Mouse (Mus musculus) E14TG2a.4 (cell line): Measurements from ENCODE around the gene Slc43a3.

Experiments used
- H3K27me3 ChIP-seq: 2 replicates; pipeline ENCODE4 v1.6.1; 2014; ENCODE audit warnings: low read length, control low read depth; ENCODE audit not compliant: insufficient read depth
- H3K36me3 ChIP-seq: 2 replicates; pipeline ENCODE4 v1.6.1; 2014; ENCODE audit warnings: low read length, control low read depth; ENCODE audit not compliant: insufficient read depth
- H3K4me1 ChIP-seq: replicated peaks from 2 replicates; pipeline ENCODE4 v1.6.1; 2014; ENCODE audit warnings: low read depth, low read length, control low read depth
- H3K4me3 ChIP-seq: replicated peaks from 2 replicates; pipeline ENCODE4 v1.5.1; 2014; ENCODE audit warnings: mild to moderate bottlenecking, low read length
- H3K9me3 ChIP-seq: 2 replicates; pipeline ENCODE4 v1.6.1; 2014; ENCODE audit warnings: low read length, control low read depth
- CTCF ChIP-seq: conservative IDR thresholded peaks from 2 replicates; pipeline ENCODE4 v1.5.1; 2014; ENCODE audit warnings: low read length
- NANOG ChIP-seq: IDR thresholded peaks from 2 replicates; pipeline ENCODE4 v1.6.1; 2014; ENCODE audit warnings: borderline replicate concordance, low read length, mixed read lengths
- POU5F1 ChIP-seq: IDR thresholded peaks from 2 replicates; pipeline ENCODE4 v1.6.1; 2014; ENCODE audit warnings: low read length, borderline replicate concordance

Gene Slc43a3

DNA sequence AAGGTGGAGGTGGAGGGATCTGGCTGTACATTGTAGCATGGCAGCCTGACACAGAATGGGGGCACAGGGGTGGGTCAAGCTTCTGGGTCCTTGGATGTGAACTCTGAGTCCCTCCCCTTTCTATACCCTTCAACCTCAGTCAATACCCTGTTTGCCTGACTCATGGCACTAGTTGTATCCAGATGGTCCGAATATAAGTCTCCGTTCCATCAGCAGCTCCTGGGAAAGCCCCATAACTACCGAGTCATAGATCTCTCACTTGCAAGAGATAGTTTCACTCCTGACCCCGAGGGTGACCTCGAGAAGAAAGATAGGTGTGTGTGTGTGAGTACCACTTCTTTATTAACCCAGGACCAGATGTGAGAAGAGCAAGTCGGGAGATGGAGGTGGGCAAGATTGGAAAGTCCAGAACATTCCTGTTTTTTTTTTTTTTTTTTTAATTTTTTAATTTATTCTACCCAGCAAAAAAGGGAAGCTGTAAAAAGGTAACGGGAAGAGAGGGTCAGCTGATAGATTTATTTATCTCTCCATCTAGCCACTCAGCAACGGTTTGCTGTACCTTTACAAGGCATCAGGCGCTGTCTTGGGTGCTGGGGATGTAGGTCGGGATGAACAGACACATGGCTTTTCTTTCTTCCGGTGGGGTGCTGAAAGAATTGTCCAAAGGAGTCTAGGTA is 22.3 kb downstream of the Slc43a3 start:
- H3K4me1 ChIP-seq = no peaks in the 10 kb centered on the region
- no peak overlapping the region for H3K4me3 ChIP-seq
- no peaks in the 10 kb centered on the region for H3K9me3 ChIP-seq
- no peaks in the 10 kb centered on the region for H3K27me3 ChIP-seq
- 0 out of 2 replicates have a peak, but pooled peaks cover 3% of the 10 kb centered on the region for H3K36me3 ChIP-seq
- TF ChIP-seq CTCF = no peak
- no peak for TF ChIP-seq NANOG
- no peak for TF ChIP-seq POU5F1

DNA sequence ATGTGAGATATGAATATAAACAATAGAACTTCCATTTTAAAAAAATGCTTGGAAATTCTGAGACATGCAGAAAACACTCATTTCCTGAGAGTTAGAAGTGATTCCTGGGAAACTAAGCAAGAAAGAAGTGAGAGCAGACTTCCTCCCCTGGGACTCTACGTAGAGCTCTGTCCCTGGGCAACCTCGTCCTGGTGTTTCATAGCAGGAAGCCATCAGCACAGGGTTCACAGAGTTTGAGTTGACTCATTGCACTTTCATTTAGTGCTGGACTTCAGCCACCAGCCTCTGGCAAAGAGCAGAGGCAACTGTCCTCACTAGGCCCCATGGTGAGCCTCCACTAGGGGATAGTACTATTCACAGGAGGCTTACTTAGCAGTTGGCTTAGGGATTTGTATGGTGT is 24.9 kb downstream of the Slc43a3 start:
- no peaks in the 10 kb centered on the region for H3K36me3 ChIP-seq
- H3K4me1 ChIP-seq = no peaks in the 10 kb centered on the region
- TF ChIP-seq NANOG = no peak
- no peak for TF ChIP-seq POU5F1
- no peak for TF ChIP-seq CTCF
- no peak overlapping the region for H3K4me3 ChIP-seq
- no peaks in the 10 kb centered on the region for H3K27me3 ChIP-seq
- no peaks in the 10 kb centered on the region for H3K9me3 ChIP-seq

DNA sequence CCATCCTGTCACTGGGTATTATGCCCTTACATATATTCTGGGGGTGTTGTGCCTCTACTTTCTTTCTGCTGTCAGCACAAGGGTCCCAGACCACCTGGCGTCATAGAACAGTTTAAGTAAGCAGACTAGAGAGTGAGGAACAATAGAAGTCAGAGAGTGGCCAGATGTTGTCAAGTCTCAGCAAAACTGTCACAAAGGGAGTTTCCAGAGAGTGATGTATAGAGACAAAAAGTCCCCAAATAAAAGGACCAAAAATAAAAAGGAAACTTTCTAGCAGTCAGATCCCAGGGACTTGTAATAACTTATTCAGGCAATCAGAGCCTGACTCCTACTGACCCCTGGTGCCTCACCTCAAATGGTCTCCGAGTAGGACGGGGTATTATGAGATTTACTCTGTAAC is 25.5 kb downstream of the Slc43a3 start:
- TF ChIP-seq CTCF (no peak), NANOG (no peak), POU5F1 (no peak)
- Histone ChIP-seq H3K9me3 (no peaks in the 10 kb centered on the region), H3K4me1 (no peaks in the 10 kb centered on the region), H3K27me3 (no peaks in the 10 kb centered on the region), H3K36me3 (no peaks in the 10 kb centered on the region), H3K4me3 (no peak overlapping the region)

DNA sequence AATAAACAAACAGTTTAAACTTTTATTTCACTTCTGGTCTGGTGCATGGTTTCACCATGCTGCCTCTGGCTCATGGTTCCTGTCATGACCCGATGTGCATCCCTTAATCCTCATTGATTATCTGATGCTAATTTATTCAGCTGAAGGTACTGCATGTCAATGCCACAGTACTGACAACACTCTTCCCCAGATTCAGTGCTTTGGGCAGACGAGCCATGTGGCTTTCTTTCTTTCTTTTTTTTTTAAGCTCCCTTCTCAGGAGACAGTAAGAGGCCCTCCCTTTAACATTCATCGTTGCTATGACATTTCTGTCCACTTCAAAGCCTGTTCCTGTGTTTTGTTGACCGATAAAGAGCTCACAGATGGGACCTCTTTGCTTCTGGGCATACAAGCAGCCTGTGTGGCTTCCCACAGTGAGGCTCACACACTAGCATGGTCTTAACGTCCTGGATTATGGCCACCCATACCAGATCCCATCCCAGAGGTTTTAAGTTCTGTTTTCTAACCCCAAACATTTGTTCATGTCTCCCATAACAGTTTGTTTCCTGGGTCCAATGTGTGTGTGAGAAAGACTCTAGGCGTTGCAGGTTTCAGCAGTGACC is 26.6 kb downstream of the Slc43a3 start:
- H3K4me1 ChIP-seq = no peaks in the 10 kb centered on the region
- H3K9me3 ChIP-seq = no peaks in the 10 kb centered on the region
- no peaks in the 10 kb centered on the region for H3K36me3 ChIP-seq
- H3K4me3 ChIP-seq = no peak overlapping the region
- no peak for TF ChIP-seq CTCF
- no peak for TF ChIP-seq POU5F1
- no peak for TF ChIP-seq NANOG
- no peaks in the 10 kb centered on the region for H3K27me3 ChIP-seq

DNA sequence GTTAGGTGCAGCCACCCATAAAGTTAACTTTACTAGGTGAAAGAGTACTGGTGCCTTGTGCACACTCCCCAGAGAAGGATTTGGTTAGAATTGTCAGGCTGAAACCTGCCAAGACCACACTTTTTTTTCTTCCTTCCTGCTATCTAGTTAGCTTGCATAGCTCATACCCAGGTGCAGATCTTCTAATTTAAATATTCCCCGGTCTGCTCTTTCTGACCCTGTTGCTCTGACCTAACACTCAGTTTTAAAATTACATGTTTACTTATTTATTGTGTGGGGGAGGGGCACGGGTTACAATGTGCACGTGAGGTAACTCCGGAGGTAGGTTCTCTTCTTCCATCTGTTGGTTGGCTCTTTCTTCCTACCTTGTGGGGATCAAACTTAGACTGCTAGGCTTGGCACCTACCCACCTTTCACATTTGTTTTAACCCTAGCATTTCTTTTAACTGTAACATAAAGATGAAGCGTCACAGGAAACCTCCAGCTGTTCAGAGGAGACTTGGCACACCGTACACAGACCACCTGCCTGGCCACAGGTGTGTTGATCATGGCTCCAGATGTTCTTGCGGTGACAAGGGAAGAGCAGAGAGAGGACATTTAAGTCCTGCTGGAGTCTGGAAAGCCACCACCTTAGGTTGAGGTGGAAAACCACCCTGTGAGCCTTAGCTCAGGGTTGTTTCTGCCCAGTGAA is 27.9 kb downstream of the Slc43a3 start:
- H3K4me1 ChIP-seq = no peaks in the 10 kb centered on the region
- H3K9me3 ChIP-seq = no peaks in the 10 kb centered on the region
- TF ChIP-seq NANOG (no peak), CTCF (no peak), POU5F1 (no peak)
- H3K36me3 ChIP-seq = no peaks in the 10 kb centered on the region
- H3K27me3 ChIP-seq = no peaks in the 10 kb centered on the region
- H3K4me3 ChIP-seq = no peak overlapping the region

DNA sequence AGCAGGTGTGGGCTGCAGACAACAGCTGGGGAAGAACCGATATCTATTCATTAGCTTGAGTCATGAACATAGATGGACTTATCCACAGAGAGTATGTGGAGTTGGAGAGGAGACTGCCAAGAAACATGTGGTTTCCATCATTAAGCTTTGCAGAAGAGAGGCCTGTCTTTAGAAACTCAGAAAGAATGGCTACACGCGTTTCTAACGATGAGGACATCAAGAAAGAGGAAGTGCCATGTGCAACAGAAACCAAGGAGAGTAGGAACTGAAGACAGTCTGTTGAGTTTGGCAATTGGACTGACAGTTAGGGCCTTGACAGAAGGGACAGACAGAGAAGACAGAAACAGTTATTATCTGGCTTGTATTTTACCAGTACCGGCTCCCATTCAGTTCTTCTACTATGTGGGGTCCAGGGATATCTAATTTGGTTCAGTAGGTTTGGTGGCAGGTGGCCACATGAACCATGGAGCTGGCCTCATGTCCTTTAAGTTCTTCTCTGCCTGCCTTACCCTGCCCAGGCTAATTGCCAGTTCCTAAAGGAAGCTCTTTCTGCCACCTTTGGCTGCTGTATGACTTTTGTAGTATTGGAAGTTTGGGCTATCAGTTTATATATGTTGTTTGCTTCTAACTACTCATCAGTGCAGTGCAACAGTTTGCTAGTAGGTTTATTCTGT is 31.1 kb downstream of the Slc43a3 start:
- no peaks in the 10 kb centered on the region for H3K9me3 ChIP-seq
- no peaks in the 10 kb centered on the region for H3K36me3 ChIP-seq
- H3K27me3 ChIP-seq = no peaks in the 10 kb centered on the region
- TF ChIP-seq CTCF = no peak
- TF ChIP-seq POU5F1 = no peak
- no peak for TF ChIP-seq NANOG
- no peak overlapping the region for H3K4me3 ChIP-seq
- H3K4me1 ChIP-seq = no peaks in the 10 kb centered on the region

DNA sequence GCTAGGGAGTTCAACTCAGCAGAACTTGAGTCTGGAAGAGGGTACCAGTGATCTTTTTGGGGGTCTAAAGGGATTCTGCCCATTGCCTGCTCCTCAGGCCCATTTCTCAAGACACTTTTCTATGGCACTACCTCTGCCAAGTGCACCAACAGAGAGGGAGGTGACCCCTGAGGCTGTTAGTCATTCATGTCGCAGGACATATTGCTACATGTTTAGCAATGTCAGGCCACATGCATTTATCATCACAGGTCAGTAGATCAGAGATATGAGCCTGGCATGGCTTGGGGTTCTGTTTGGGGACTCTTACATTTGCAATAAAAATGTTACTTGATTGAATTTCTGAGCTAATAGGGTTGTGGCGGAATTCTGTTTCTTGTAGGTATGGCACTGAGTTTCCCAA is 39.2 kb downstream of the Slc43a3 start:
- H3K4me1 ChIP-seq = no peaks in the 10 kb centered on the region
- no peaks in the 10 kb centered on the region for H3K9me3 ChIP-seq
- TF ChIP-seq CTCF (no peak), POU5F1 (no peak), NANOG (no peak)
- H3K27me3 ChIP-seq = no peaks in the 10 kb centered on the region
- no peak overlapping the region for H3K4me3 ChIP-seq
- H3K36me3 ChIP-seq = no peaks in the 10 kb centered on the region

DNA sequence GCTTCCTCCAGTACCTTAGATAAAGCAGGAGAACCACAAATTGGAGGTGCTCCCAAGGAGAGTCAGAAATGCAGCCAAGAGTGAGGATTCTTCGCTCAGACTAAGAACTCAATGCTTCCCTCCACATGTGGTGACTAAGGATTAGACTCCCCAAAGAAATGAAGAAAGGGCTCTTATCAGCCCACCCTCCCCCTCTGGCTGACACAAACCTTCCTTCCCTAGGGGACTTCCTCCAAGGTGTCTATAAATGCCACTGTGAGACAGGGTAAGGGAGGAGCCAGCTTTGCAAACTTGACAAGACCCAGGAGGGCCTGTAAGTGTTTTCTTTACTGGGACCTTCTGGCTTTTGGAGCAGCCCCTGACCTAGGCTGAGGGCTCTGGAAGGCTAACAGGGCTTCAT is 43.8 kb downstream of the Slc43a3 start, which contains the start of gene Prg2:
Prg2 (plus strand) TSS at position 274 of the 400 bp plus-strand sequence.
- H3K4me3 ChIP-seq = no peak within 1 kb of the TSS
- no peaks in the 10 kb centered on the region for H3K4me1 ChIP-seq
- H3K27me3 ChIP-seq = peaks cover 8% of the 10 kb centered on the region; the same call in 1 of the 2 replicates
- TF ChIP-seq NANOG = no peak
- TF ChIP-seq CTCF = no peak
- TF ChIP-seq POU5F1 = no peak
- H3K9me3 ChIP-seq = no peaks in the 10 kb centered on the region
- no peaks in the 10 kb centered on the region for H3K36me3 ChIP-seq
